Mouse (Mus musculus) C2C12 (cell line): ENCODE measurements around the gene Blcap.

Experiments used
- CEBPB ChIP-seq: IDR thresholded peaks from one replicate; pipeline ENCODE4 v1.6.1; 2011; ENCODE audit warnings: low read depth, mild to moderate bottlenecking, control low read depth, moderate library complexity
- CTCF ChIP-seq: IDR thresholded peaks from one replicate; pipeline ENCODE4 v1.5.1; 2011; ENCODE audit not compliant: control insufficient read depth, insufficient read depth, insufficient read length
- FOSL1 ChIP-seq: IDR thresholded peaks from one replicate; pipeline ENCODE4 v1.8.0; 2011; ENCODE audit warnings: mild to moderate bottlenecking, low read length; ENCODE audit not compliant: poor library complexity, insufficient read depth, severe bottlenecking
- MAX ChIP-seq: IDR thresholded peaks from one replicate; pipeline ENCODE4 v1.6.1; 2011; ENCODE audit warnings: mild to moderate bottlenecking, control low read depth
- MYOD1 ChIP-seq: IDR thresholded peaks from one replicate; pipeline ENCODE4 v1.6.1; 2011; ENCODE audit warnings: low read depth; ENCODE audit not compliant: control insufficient read depth, insufficient read length
- MYOG ChIP-seq: IDR thresholded peaks from one replicate; pipeline ENCODE4 v1.6.1; 2011; ENCODE audit not compliant: control insufficient read depth, insufficient read length; ENCODE audit errors: extremely low read depth
- USF1 ChIP-seq: IDR thresholded peaks from one replicate; pipeline ENCODE4 v1.6.1; 2011; ENCODE audit warnings: low read depth, mild to moderate bottlenecking, control low read depth, moderate library complexity

DNA sequence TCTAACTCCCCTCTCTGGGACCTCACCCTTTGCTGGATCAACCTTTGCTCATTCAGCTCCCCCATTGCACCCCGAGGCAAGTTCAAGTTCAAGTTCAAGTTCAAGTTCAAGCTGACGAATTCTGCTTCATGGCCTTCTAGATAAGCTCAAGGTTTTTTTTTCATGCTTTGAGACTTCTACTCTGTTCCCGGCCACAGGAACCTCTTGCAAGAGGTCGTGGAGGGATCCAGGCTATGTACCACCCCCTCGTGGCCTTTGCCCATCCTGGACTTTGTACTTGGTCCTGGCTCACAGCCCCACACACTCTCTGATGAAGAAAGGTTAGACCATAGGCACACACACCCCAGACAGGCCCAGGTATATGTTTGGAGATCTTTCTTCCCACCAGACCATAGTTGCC is 61.9 kb downstream of the Blcap start:
- no peak for TF ChIP-seq CTCF
- TF ChIP-seq USF1 = no peak
- TF ChIP-seq MAX = no peak
- TF ChIP-seq MYOD1 = no peak
- TF ChIP-seq MYOG = no peak
- TF ChIP-seq FOSL1 = no peak
- TF ChIP-seq CEBPB = no peak
